ENCODE assay signal across 16 mouse cellular contexts in genomic region chr17:83695785-83696184, GRCm38 (mm10). TPM values are rescaled to one million over a fixed set of nuclear protein-coding genes. Genes with fewer than 3 reads are reported as not detected.
DNase-seq lines count a peak whose midpoint lies in the region; ATAC-seq lines count a peak whose summit lies in the region.
"Had no signal": no experiment of that assay in that cellular context is flagged by ENCODE, and none has a peak within 500 bp of the region (broad histone marks: within the 10 kb centered on the region; RNA-seq: fewer than 3 reads in every experiment).

No protein-coding gene starts in this region.

- peak; percentile 91 for DNase-seq in heart, adult 11 months
- no peak for DNase-seq in heart, postnatal 14 days
- DNase-seq in T-cell, adult 2 months (ENCODE audit: low spot score), result peak; percentile 35
- DNase-seq in thymus, postnatal 0 days (ENCODE audit: low spot score), result peak; percentile 37
- no peak for DNase-seq in c-Kit-positive CD71-positive TER-119-positive erythroid progenitor cells, embryonic 14.5 days (ENCODE audit: low spot score)
- DNase-seq: adrenal gland, postnatal 10 days; kidney, postnatal 10 days; lung, embryonic 14.5 days; right cerebral cortex, postnatal 25 days had no signal

- peaks cover 4% of the 10 kb centered on the region; the same call in 1 of the 2 replicates for H3K9me3 ChIP-seq in forebrain, embryonic 13.5 days (replicated peaks)
- H3K9me3 ChIP-seq in forebrain, embryonic 16.5 days (ENCODE audit: control insufficient read depth, low read length), result no peaks in the 10 kb centered on the region
- H3K9me3 ChIP-seq: heart, embryonic 15.5 days; midbrain, embryonic 13.5 days; neural tube, embryonic 15.5 days had no signal

- WGBS in forebrain, embryonic 13.5 days, result 68% methylated on average over 2 of the region's 2 CpGs
- 50% methylated on average over 2 of the region's 2 CpGs for WGBS in forebrain, embryonic 16.5 days

- no peak overlapping the region for H3K4me2 ChIP-seq in forebrain, embryonic 13.5 days
- no peak overlapping the region for H3K4me2 ChIP-seq in forebrain, embryonic 16.5 days (ENCODE audit: low read length)
- H3K4me2 ChIP-seq: heart, embryonic 15.5 days; lung, embryonic 14.5 days; midbrain, embryonic 13.5 days; neural tube, embryonic 15.5 days had no signal

- H3K27me3 ChIP-seq in forebrain, embryonic 13.5 days, result no peaks in the 10 kb centered on the region
- no peaks in the 10 kb centered on the region for H3K27me3 ChIP-seq in forebrain, embryonic 16.5 days (replicated peaks; ENCODE audit: control insufficient read depth, insufficient read depth, low read length)
- H3K27me3 ChIP-seq: heart, embryonic 15.5 days; midbrain, embryonic 13.5 days; neural tube, embryonic 15.5 days had no signal

- H3K27ac ChIP-seq in forebrain, embryonic 13.5 days, result no peak overlapping the region
- no peak overlapping the region for H3K27ac ChIP-seq in forebrain, embryonic 16.5 days (ENCODE audit: low read length)
- H3K27ac ChIP-seq: heart, embryonic 15.5 days; midbrain, embryonic 13.5 days; neural tube, embryonic 15.5 days; stomach, postnatal 0 days had no signal

- ATAC-seq in megakaryocyte progenitor cell, adult 5-6 weeks (replicated peaks; ENCODE audit: poor library complexity), result peak; percentile 93
- ATAC-seq in forebrain, embryonic 13.5 days, result no peak
- no peak for ATAC-seq in forebrain, embryonic 16.5 days
- ATAC-seq: midbrain, embryonic 13.5 days had no signal

- no peak overlapping the region for H3K4me3 ChIP-seq in forebrain, embryonic 13.5 days
- no peak overlapping the region for H3K4me3 ChIP-seq in forebrain, embryonic 16.5 days (replicated peaks; ENCODE audit: low read length)
- H3K4me3 ChIP-seq: heart, embryonic 15.5 days; midbrain, embryonic 13.5 days; neural tube, embryonic 15.5 days had no signal

- no peaks in the 10 kb centered on the region for H3K4me1 ChIP-seq in forebrain, embryonic 13.5 days
- H3K4me1 ChIP-seq in forebrain, embryonic 16.5 days (replicated peaks; ENCODE audit: control insufficient read depth, insufficient read depth, low read length), result no peaks in the 10 kb centered on the region
- H3K4me1 ChIP-seq: midbrain, embryonic 13.5 days; neural tube, embryonic 15.5 days had no signal

- intact Hi-C loops in heart, postnatal 14 days (cut with DNase I), result no loop called here

- no peak overlapping the region for H3K9ac ChIP-seq in forebrain, embryonic 13.5 days
- no peak overlapping the region for H3K9ac ChIP-seq in forebrain, embryonic 16.5 days (replicated peaks; ENCODE audit: low read depth, low read length)
- H3K9ac ChIP-seq: heart, embryonic 15.5 days; lung, embryonic 14.5 days; midbrain, embryonic 13.5 days; neural tube, embryonic 15.5 days had no signal

- H3K36me3 ChIP-seq in forebrain, embryonic 13.5 days (ENCODE audit: poor library complexity, severe bottlenecking), result no peaks in the 10 kb centered on the region
- no peaks in the 10 kb centered on the region for H3K36me3 ChIP-seq in forebrain, embryonic 16.5 days (ENCODE audit: control insufficient read depth, insufficient read depth)
- H3K36me3 ChIP-seq: heart, embryonic 15.5 days; midbrain, embryonic 13.5 days; neural tube, embryonic 15.5 days had no signal

RNA-seq across cellular contexts. Expression of gene Mta3, which starts 10.2 kb away (rescaled TPM):
- 10 to 100 TPM; 25.7 to 27.0 TPM for total RNA-seq in heart, postnatal 14 days (2021)
- total RNA-seq in megakaryocyte progenitor cell, adult 5-6 weeks (2015), result 51.0 and 54.1 TPM in 2 replicates
- total RNA-seq in megakaryocyte progenitor cell, adult 5-6 weeks (2017), result 29.0 and 40.3 TPM in 2 replicates
- 65.1 and 67.0 TPM in 2 replicates for polyA plus RNA-seq in thymus, postnatal 0 days (2015; fragmentation: Nextera tagmentation; extraction: Ambion mirVana)
- polyA plus RNA-seq in forebrain, embryonic 13.5 days (2015; fragmentation: Nextera tagmentation; extraction: Ambion mirVana), result 28.7 and 30.6 TPM in 2 replicates
- polyA plus RNA-seq in forebrain, embryonic 16.5 days (2015; fragmentation: Nextera tagmentation; extraction: Ambion mirVana), result 38.2 and 39.6 TPM in 2 replicates

Comparison
In these comparisons a context has a peak if more than half of its experiments do, and no peak if none do; other contexts are left out.
1. DNase-seq: peak in heart, adult 11 months (single experiment), T-cell, adult 2 months (single experiment) and thymus, postnatal 0 days (single experiment); none in heart, postnatal 14 days (0 of 2) and c-Kit-positive CD71-positive TER-119-positive erythroid progenitor cells, embryonic 14.5 days (single experiment).